Mouse (Mus musculus) lung, embryonic 14.5 days (tissue): ENCODE measurements around the gene Hira. TPM values are rescaled to one million over a fixed set of nuclear protein-coding genes. Genes with fewer than 3 reads are reported as not detected.
"Not testable (repeated sequence)": the region's sequence is repeated elsewhere in the genome, so short reads cannot be mapped to it uniquely, and the experiment has no call there.

ENCODE experiments used
- ATAC-seq: fragments of 200-750 bp; cut with Nextera tagmentation; 2 replicates; pipeline ENCODE4 v1.8.0; 2017; ENCODE audit warnings: mild to moderate bottlenecking, moderate TSS enrichment, moderate library complexity; ENCODE audit not compliant: insufficient read depth
- DNase-seq: peaks from one replicate; pipeline ENCODE4 v3.0.0-alpha.2; 2015
- H3K27ac ChIP-seq: fragments of 300-500 bp; sonication (generic); 2 replicates; pipeline ENCODE4 v1.5.1; 2014; ENCODE audit warnings: low read depth, mild to moderate bottlenecking, moderate library complexity
- H3K27me3 ChIP-seq: fragments of 300-500 bp; sonication (generic); 2 replicates; pipeline ENCODE4 v1.6.1; 2014; ENCODE audit warnings: low read length, control low read depth; ENCODE audit not compliant: insufficient read depth
- H3K36me3 ChIP-seq: fragments of 300-500 bp; sonication (generic); 2 replicates; pipeline ENCODE4 v1.6.1; 2014; ENCODE audit warnings: control low read depth; ENCODE audit not compliant: insufficient read depth
- H3K4me1 ChIP-seq: fragments of 300-500 bp; sonication (generic); 2 replicates; pipeline ENCODE4 v1.6.1; 2014; ENCODE audit warnings: antibody characterized with exemption, control low read depth; ENCODE audit not compliant: insufficient read depth
- H3K4me2 ChIP-seq: fragments of 300-500 bp; sonication (generic); 2 replicates; pipeline ENCODE4 v1.6.1; 2014; ENCODE audit warnings: mild to moderate bottlenecking
- H3K4me3 ChIP-seq: fragments of 300-500 bp; sonication (generic); 2 replicates; pipeline ENCODE4 v1.5.1; 2014; ENCODE audit warnings: low read depth, low read length
- H3K9ac ChIP-seq: fragments of 300-500 bp; sonication (generic); 2 replicates; pipeline ENCODE4 v1.6.1; 2014
- H3K9me3 ChIP-seq: fragments of 300-500 bp; sonication (generic); 2 replicates; pipeline ENCODE4 v1.6.1; 2016; ENCODE audit warnings: low read depth, low read length, control low read depth
- CTCF ChIP-seq: IDR thresholded peaks from 2 replicates; pipeline ENCODE4 v1.5.1; 2016; ENCODE audit warnings: antibody characterized with exemption, low read depth
- WGBS: fragments of 180-500 bp; shearing (Covaris S2); extraction: QIAGEN DNeasy Blood & Tissue Kit; methylation state at CpG from one replicate; pipeline ENCODE4 v1.1.7; 2014; 5-methylcytosine and 5-hydroxymethylcytosine counted together
- polyA plus RNA-seq: library from polyadenylated mRNA; unstranded; fragments of >200 nt; fragmentation: Nextera tagmentation; extraction: Ambion mirVana; gene quantifications from 2 replicates; pipeline ENCODE4 v1.2.1, GENCODE M21; 2014

The Hira gene
- polyA plus RNA-seq, 1 experiment from 2014 or later: 16.4 TPM

DNA sequence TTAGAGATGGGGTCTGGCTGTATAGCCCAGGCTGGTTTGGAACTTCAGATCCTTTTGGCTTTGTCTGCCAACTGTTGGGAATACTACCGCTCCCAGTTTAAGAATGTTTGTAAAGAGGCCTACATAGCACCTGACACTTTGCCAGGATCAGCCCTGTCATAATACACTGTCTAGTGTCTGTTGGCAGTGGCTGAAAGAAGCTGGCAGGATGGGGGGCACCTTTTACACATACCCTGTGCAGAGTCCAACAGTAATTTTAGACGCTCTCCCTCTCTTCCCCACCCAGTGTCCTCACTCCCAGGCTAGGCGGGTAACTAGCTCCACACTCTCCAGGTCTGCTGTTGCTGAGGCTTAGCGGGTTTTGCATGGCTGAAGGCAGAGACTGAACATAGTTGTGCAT, 38.5 kb upstream of the Hira start:
- no peaks in the 10 kb centered on the region for H3K9me3 ChIP-seq
- 92% methylated on average over 4 of the region's 4 CpGs for WGBS
- H3K36me3 ChIP-seq: peaks cover 20% of the 10 kb centered on the region
- no peak overlapping the region for H3K27ac ChIP-seq
- TF ChIP-seq CTCF: no peak
- no peak for DNase-seq
- H3K4me3 ChIP-seq: no peak overlapping the region
- no peak overlapping the region for H3K9ac ChIP-seq
- H3K4me1 ChIP-seq: no peaks in the 10 kb centered on the region
- ATAC-seq: no peak
- H3K4me2 ChIP-seq: no peak overlapping the region
- H3K27me3 ChIP-seq: no peaks in the 10 kb centered on the region

DNA sequence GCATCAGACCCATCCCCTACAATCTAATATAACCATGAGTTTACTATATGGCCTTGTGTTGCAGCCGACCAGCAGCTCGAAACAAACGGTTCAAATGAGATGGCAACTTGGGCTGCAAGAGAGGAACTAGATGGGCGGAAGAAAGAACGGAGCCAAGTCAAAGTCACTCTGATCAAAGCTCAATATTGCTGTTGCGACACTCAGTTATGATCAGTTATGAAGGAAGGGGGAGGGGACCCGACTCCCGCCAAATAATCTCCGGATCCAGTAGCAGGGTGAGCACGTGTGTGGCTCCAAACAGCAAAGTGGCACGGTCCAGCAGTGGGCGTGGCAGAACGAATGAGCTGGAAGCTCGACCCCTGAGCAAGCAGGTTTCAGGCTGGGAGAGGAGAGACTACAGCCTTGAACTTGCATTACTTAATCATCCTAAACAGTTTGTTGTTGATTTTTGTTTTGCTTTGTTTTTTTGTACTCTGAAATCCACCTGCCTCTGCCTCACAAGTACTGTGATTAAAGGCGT, 30.5 kb upstream of the Hira start:
- Histone ChIP-seq H3K4me2 (no peak overlapping the region), H3K4me1 (no peaks in the 10 kb centered on the region), H3K9ac (no peak overlapping the region), H3K4me3 (no peak overlapping the region), H3K9me3 (no peaks in the 10 kb centered on the region), H3K27me3 (no peaks in the 10 kb centered on the region), H3K27ac (no peak overlapping the region), H3K36me3 (no peaks in the 10 kb centered on the region)
- TF ChIP-seq CTCF: no peak
- DNase-seq: no peak
- WGBS: 85% methylated on average over 15 of the region's 15 CpGs
- ATAC-seq: no peak

DNA sequence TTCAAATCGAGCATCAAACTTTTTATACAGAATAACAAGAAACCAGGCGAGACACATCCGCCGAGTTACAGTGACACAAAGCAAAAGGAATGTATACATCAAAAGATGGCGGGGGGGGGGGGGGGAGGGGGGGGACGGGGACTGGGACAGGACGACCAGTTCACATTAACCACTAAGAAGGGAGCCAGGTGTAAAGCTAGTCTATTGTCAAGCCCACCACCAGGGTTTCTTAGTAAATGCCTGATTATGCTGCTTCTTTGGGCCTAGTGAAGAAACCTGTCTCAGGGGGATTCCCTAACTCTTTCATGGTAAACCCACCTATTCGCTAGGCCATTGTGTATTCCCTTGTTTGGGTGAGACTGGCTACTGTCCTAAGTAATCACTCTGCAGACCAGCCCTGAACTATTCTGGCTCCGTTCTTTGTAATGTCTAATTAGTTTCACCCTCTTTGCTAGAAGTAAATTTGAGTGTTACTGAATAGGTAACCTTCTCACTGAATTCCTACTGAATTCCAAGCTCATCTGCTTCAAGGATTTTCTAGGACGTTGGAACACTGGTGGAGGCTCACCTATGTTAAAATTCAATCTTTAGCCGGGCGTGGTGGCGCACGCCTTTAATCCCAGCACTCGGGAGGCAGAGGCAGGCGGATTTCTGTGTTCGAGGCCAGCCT, 27.2 kb upstream of the Hira start:
- H3K9ac ChIP-seq, H3K27ac ChIP-seq, H3K27me3 ChIP-seq, H3K36me3 ChIP-seq, ATAC-seq, DNase-seq, H3K4me3 ChIP-seq, H3K4me2 ChIP-seq, H3K9me3 ChIP-seq, H3K4me1 ChIP-seq: not testable (repeated sequence)
- WGBS: 83% methylated on average over 17 of the region's 17 CpGs

DNA sequence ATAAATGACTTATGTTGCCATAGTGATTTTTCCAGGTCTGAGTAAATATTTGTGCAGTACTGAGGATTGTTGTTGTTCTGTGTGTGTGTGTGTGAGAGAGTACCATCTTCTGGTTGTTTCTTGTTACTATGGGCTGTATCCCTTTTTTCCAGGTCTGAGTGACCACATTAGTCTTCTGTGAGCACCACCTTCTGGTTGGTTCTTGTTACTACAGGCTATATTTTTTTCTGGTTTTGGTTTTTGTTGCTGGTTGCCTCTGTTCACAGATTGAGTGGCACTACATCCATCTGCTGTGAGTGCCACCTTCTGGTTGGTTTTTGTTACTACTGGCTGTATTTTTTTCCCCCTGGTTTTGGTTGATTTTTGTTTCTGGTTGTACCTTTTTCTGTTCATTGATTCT, 18.3 kb upstream of the Hira start:
- ATAC-seq (no peak), DNase-seq (peak; percentile 68)
- H3K27ac ChIP-seq: no peak overlapping the region
- peak; percentile 60 for TF ChIP-seq CTCF
- no peaks in the 10 kb centered on the region for H3K27me3 ChIP-seq
- no peak overlapping the region for H3K9ac ChIP-seq
- H3K9me3 ChIP-seq: no peaks in the 10 kb centered on the region
- H3K4me2 ChIP-seq: no peak overlapping the region
- H3K36me3 ChIP-seq: no peaks in the 10 kb centered on the region
- H3K4me3 ChIP-seq: no peak overlapping the region
- H3K4me1 ChIP-seq: no peaks in the 10 kb centered on the region

DNA sequence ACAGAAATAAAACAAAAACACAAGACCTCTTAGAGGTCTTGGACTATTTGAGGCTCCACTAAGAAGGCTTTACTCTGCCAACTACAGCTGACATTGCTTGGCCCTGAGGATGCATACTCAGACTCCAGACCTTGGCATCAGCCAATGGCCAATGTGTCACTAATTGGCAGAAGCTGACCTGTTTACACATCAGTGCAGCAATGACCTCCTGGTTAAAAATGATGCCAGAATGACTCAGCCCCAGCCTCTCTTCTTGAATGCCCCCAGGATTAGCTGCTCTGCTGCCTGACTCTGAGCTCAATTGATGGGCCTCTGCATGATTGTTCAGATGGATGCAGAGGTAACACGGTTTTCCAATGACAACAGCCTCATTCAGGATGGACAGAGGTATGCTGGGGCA, 16.7 kb upstream of the Hira start:
- Histone ChIP-seq H3K9me3 (no peaks in the 10 kb centered on the region), H3K27me3 (no peaks in the 10 kb centered on the region), H3K4me1 (no peaks in the 10 kb centered on the region), H3K9ac (no peak overlapping the region), H3K4me3 (no peak overlapping the region), H3K36me3 (no peaks in the 10 kb centered on the region), H3K4me2 (no peak overlapping the region), H3K27ac (no peak overlapping the region)
- DNase-seq: no peak
- TF ChIP-seq CTCF: no peak
- no peak for ATAC-seq
- WGBS: 67% methylated on average over 1 of the region's 1 CpGs

DNA sequence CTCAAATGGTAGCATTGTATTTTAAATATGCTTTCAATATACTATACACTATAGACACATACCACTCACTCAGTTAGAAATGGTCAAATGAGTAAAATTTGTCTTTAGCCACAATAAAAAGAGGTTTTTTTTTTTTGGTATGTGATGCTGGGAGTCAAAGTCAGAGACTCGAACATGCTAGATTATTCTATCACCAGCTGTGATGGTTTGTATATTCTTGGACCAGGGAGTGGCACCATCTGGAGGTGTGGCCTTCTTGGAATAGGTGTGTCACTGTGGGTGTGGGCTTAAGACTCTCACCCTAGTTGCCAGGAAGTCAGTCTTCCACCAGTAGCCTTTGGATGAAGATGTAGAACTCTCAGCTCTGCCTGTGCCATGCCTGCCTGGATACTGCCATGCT, 6.3 kb upstream of the Hira start:
- ATAC-seq, DNase-seq, H3K27me3 ChIP-seq, H3K9ac ChIP-seq, H3K4me3 ChIP-seq, H3K4me1 ChIP-seq, H3K27ac ChIP-seq, H3K9me3 ChIP-seq, H3K4me2 ChIP-seq: not testable (repeated sequence)
- H3K36me3 ChIP-seq: peaks cover 39% of the 10 kb centered on the region
- 66% methylated on average over 1 of the region's 1 CpGs for WGBS

DNA sequence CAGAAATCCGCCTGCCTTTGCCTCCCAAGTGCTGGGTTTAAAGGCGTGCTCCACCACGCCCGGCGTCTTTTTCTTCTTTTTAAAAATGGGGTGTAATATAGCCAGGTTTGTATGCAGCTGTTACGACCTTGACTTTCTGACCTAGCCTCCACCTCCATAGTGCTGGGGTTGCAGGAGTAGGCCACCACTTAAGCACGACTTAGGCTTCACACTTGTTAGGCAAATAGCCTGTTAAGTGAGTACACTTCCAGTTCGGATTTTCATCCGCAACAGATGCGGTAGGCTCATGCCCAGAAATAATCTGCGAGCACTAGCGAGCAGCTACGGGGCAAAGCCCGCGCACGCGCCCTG, 771 bp upstream of the Hira start:
- no peak for DNase-seq
- peak overlapping the region; percentile 95 for H3K27ac ChIP-seq
- no peak; the same call in 1 of the 2 replicates for ATAC-seq
- H3K9ac ChIP-seq: peak overlapping the region; percentile 87
- no peaks in the 10 kb centered on the region for H3K27me3 ChIP-seq
- peaks cover 42% of the 10 kb centered on the region for H3K36me3 ChIP-seq
- H3K9me3 ChIP-seq: no peaks in the 10 kb centered on the region
- no peak for TF ChIP-seq CTCF
- H3K4me2 ChIP-seq: peak overlapping the region; percentile 87
- H3K4me3 ChIP-seq: peak overlapping the region; percentile 94
- H3K4me1 ChIP-seq: peaks cover 4% of the 10 kb centered on the region; the same call in 1 of the 2 replicates
- under 1% methylated on average over 17 of the region's 17 CpGs for WGBS
